ENCODE assay signal across 16 mouse cellular contexts in genomic region chr4:132101152-132101551, GRCm38 (mm10). TPM values are rescaled to one million over a fixed set of nuclear protein-coding genes. Genes with fewer than 3 reads are reported as not detected.
DNase-seq lines count a peak whose midpoint lies in the region; ATAC-seq and TF ChIP-seq lines count a peak whose summit lies in the region.
"Had no signal": no experiment of that assay in that cellular context is flagged by ENCODE, and none has a peak within 500 bp of the region (broad histone marks: within the 10 kb centered on the region; RNA-seq: fewer than 3 reads in every experiment).

No protein-coding gene starts in this region.

- H3K36me3 ChIP-seq in kidney, embryonic 15.5 days: no peaks in the 10 kb centered on the region
- no peaks in the 10 kb centered on the region for H3K36me3 ChIP-seq in midbrain, postnatal 0 days (ENCODE audit: insufficient read depth, low read length)
- no peaks in the 10 kb centered on the region for H3K36me3 ChIP-seq in midbrain, embryonic 15.5 days (replicated peaks)
- H3K36me3 ChIP-seq: embryonic facial prominence, embryonic 13.5 days; limb, embryonic 13.5 days had no signal

- no peak overlapping the region for H3K4me2 ChIP-seq in kidney, embryonic 15.5 days
- H3K4me2 ChIP-seq in midbrain, postnatal 0 days (ENCODE audit: low read depth, low read length, poor library complexity, severe bottlenecking): no peak overlapping the region
- H3K4me2 ChIP-seq in midbrain, embryonic 15.5 days: no peak overlapping the region
- H3K4me2 ChIP-seq: embryonic facial prominence, embryonic 13.5 days; limb, embryonic 13.5 days had no signal

- no peak for ATAC-seq in kidney, embryonic 15.5 days (replicated peaks; ENCODE audit: low FRiP score)
- no peak for ATAC-seq in midbrain, postnatal 0 days (ENCODE audit: low FRiP score)
- no peak for ATAC-seq in midbrain, embryonic 15.5 days (replicated peaks)

- peak; percentile 72 for TF ChIP-seq CTCF in midbrain, postnatal 0 days (IDR thresholded peaks at IDR 0.05)

- H3K4me3 ChIP-seq in kidney, embryonic 15.5 days (replicated peaks): no peak overlapping the region
- H3K4me3 ChIP-seq in midbrain, postnatal 0 days (ENCODE audit: low read depth, low read length): no peak overlapping the region
- H3K4me3 ChIP-seq in midbrain, embryonic 15.5 days: no peak overlapping the region
- H3K4me3 ChIP-seq: embryonic facial prominence, embryonic 13.5 days; limb, embryonic 13.5 days had no signal

- no peaks in the 10 kb centered on the region for H3K9me3 ChIP-seq in kidney, embryonic 15.5 days (replicated peaks)
- H3K9me3 ChIP-seq in midbrain, postnatal 0 days (ENCODE audit: low read length): no peaks in the 10 kb centered on the region
- H3K9me3 ChIP-seq in midbrain, embryonic 15.5 days: no peaks in the 10 kb centered on the region
- H3K9me3 ChIP-seq: embryonic facial prominence, embryonic 13.5 days; limb, embryonic 13.5 days had no signal

- WGBS in kidney, embryonic 15.5 days: 45% methylated on average over 3 of the region's 3 CpGs
- WGBS in midbrain, postnatal 0 days: 28% methylated on average over 3 of the region's 3 CpGs
- WGBS in midbrain, embryonic 15.5 days: 30% methylated on average over 3 of the region's 3 CpGs

- no peak overlapping the region for H3K27ac ChIP-seq in kidney, embryonic 15.5 days
- H3K27ac ChIP-seq in midbrain, postnatal 0 days (ENCODE audit: low read depth, low read length): no peak overlapping the region
- no peak overlapping the region for H3K27ac ChIP-seq in midbrain, embryonic 15.5 days
- H3K27ac ChIP-seq: embryonic facial prominence, embryonic 13.5 days; limb, embryonic 13.5 days had no signal

- no peak overlapping the region for H3K9ac ChIP-seq in kidney, embryonic 15.5 days
- no peak overlapping the region for H3K9ac ChIP-seq in midbrain, postnatal 0 days (replicated peaks; ENCODE audit: low read length, poor library complexity, severe bottlenecking)
- H3K9ac ChIP-seq in midbrain, embryonic 15.5 days: no peak overlapping the region
- H3K9ac ChIP-seq: embryonic facial prominence, embryonic 13.5 days; limb, embryonic 13.5 days had no signal

- no peaks in the 10 kb centered on the region for H3K27me3 ChIP-seq in kidney, embryonic 15.5 days
- no peaks in the 10 kb centered on the region for H3K27me3 ChIP-seq in midbrain, postnatal 0 days (ENCODE audit: insufficient read depth, low read length)
- no peaks in the 10 kb centered on the region for H3K27me3 ChIP-seq in midbrain, embryonic 15.5 days (replicated peaks)
- H3K27me3 ChIP-seq: embryonic facial prominence, embryonic 13.5 days; limb, embryonic 13.5 days had no signal

- DNase-seq in cerebellum, adult 9-10 months: peak; percentile 17
- no peak for DNase-seq in cerebellum, adult 11 months
- peak; percentile 38 for DNase-seq in kidney, adult 9 months
- DNase-seq in midbrain, postnatal 0 days (ENCODE audit: low spot score): peak; percentile 48
- DNase-seq in adrenal gland, postnatal 36 days: no peak
- DNase-seq in gastrocnemius, postnatal 25 days: no peak
- DNase-seq: cerebellum, adult 8-10 months; heart, postnatal 4 days; spleen, adult 18-20 months had no signal

- H3K4me1 ChIP-seq in kidney, embryonic 15.5 days: peaks cover 5% of the 10 kb centered on the region; the same call in 1 of the 2 replicates
- no peaks in the 10 kb centered on the region for H3K4me1 ChIP-seq in midbrain, postnatal 0 days (ENCODE audit: insufficient read depth, low read length)
- no peaks in the 10 kb centered on the region for H3K4me1 ChIP-seq in midbrain, embryonic 15.5 days
- H3K4me1 ChIP-seq: limb, embryonic 13.5 days had no signal

RNA-seq across cellular contexts. Expression of gene Epb41, which starts 26.0 kb away (rescaled TPM):
- 65.1 and 67.1 TPM in 2 replicates for polyA plus RNA-seq in kidney, embryonic 15.5 days (2015; fragmentation: Nextera tagmentation; extraction: Ambion mirVana)
- 70.4 and 77.1 TPM in 2 replicates for total RNA-seq in midbrain, postnatal 0 days (2014; rRNA removed)
- polyA plus RNA-seq in midbrain, postnatal 0 days (2015; fragmentation: Nextera tagmentation; extraction: Ambion mirVana): 29.4 and 29.9 TPM in 2 replicates
- polyA plus RNA-seq in midbrain, embryonic 15.5 days (2015; fragmentation: Nextera tagmentation; extraction: Ambion mirVana): 74.4 and 80.1 TPM in 2 replicates
- 10 to 100 TPM; 45.8 to 63.6 TPM for total RNA-seq in adrenal gland, postnatal 36 days (2021)
- total RNA-seq in gastrocnemius, postnatal 25 days (2021): 10 to 100 TPM; 80.4 to 86.0 TPM

RNA-seq across cellular contexts. Expression of gene Gm10300, which starts 26.7 kb away (rescaled TPM):
- polyA plus RNA-seq in kidney, embryonic 15.5 days (2015; fragmentation: Nextera tagmentation; extraction: Ambion mirVana): 0.09 TPM in 2 replicates
- 0.05 TPM in 1 of 2 replicates, not detected in the other for total RNA-seq in midbrain, postnatal 0 days (2014; rRNA removed)
- 0.06 TPM in 1 of 2 replicates, not detected in the other for polyA plus RNA-seq in midbrain, postnatal 0 days (2015; fragmentation: Nextera tagmentation; extraction: Ambion mirVana)
- 0.08 TPM in 1 of 2 replicates, not detected in the other for polyA plus RNA-seq in midbrain, embryonic 15.5 days (2015; fragmentation: Nextera tagmentation; extraction: Ambion mirVana)
- total RNA-seq in adrenal gland, postnatal 36 days (2021): under 1 TPM in 1 of 2 experiments, not detected in 1; 0.36 TPM
- not detected for total RNA-seq in gastrocnemius, postnatal 25 days (2021)
- total RNA-seq: layer of hippocampus, postnatal 25 days had no signal
- polyA plus RNA-seq: C2C12; limb, embryonic 13.5 days had no signal

RNA-seq across cellular contexts. Expression of gene Oprd1, which starts 43.1 kb away (rescaled TPM):
- polyA plus RNA-seq in kidney, embryonic 15.5 days (2015; fragmentation: Nextera tagmentation; extraction: Ambion mirVana): 0.23 and 0.41 TPM in 2 replicates
- total RNA-seq in midbrain, postnatal 0 days (2014; rRNA removed): 2.2 and 2.6 TPM in 2 replicates
- polyA plus RNA-seq in midbrain, postnatal 0 days (2015; fragmentation: Nextera tagmentation; extraction: Ambion mirVana): 0.65 and 0.79 TPM in 2 replicates
- 0.37 and 0.48 TPM in 2 replicates for polyA plus RNA-seq in midbrain, embryonic 15.5 days (2015; fragmentation: Nextera tagmentation; extraction: Ambion mirVana)
- under 1 TPM; 0.79 to 0.82 TPM for total RNA-seq in adrenal gland, postnatal 36 days (2021)
- total RNA-seq in gastrocnemius, postnatal 25 days (2021): not detected
- total RNA-seq: megakaryocyte, adult 5-6 weeks had no signal

Comparison
In these comparisons a context has a peak if more than half of its experiments do, and no peak if none do; other contexts are left out.
1. DNase-seq: peak in cerebellum, adult 9-10 months (single experiment), kidney, adult 9 months (single experiment) and midbrain, postnatal 0 days (single experiment); none in cerebellum, adult 11 months (single experiment), adrenal gland, postnatal 36 days (0 of 2) and gastrocnemius, postnatal 25 days (single experiment).